Mouse (Mus musculus): ENCODE measurements around the gene Gm3336. TPM values are rescaled to one million over a fixed set of nuclear protein-coding genes. Genes with fewer than 3 reads are reported as not detected.

Gene Gm3336
- polyA plus RNA-seq, 1 experiment = not detected

DNA sequence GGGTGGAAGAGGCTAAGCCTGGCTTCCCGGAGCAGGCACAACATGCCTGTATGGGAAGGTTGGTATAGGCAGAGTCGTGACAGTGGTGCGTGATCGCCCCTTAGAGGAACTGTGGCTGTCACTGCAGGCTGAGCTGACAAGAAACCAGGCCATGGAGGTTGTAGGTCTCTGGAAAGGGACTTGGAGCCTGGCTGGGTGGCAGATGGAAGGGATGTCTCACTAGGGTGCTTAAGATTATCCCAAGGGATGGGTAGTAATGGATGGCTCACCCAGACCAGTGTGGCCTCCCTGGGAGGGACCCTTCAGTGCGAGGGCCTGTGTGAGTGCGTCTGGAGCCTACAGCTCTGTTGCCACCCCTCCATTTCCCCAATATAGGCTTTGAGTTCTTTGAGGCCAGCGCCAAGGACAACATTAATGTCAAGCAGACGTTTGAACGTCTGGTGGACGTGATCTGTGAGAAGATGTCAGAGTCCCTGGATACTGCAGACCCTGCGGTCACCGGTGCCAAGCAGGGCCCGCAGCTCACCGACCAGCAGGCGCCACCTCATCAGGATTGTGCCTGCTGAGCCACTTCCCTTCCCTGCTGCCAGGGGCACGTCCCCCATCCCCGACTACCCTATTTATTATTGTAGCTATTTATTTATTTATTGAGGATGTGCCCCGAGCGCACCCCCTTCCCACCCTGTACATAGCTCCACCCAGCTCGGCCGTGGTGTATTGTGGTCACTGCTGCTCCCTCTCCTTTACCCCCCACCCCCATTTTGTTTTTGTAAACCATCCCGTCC is 39.4 kb downstream of the Gm3336 start:
- Histone ChIP-seq H3K79me2 (ENCODE audit: control insufficient read depth, insufficient read depth) (peaks cover 15% of the 10 kb centered on the region), H3ac (ENCODE audit: control insufficient read depth, insufficient read length, low read depth) (no peak overlapping the region), H3K27me3 (ENCODE audit: control insufficient read depth, insufficient read depth, insufficient read length) (no peaks in the 10 kb centered on the region), H3K4me3 (ENCODE audit: insufficient read depth, poor library complexity, severe bottlenecking) (no peak overlapping the region), H3K36me3 (ENCODE audit: control insufficient read depth, insufficient read depth) (peaks cover 12% of the 10 kb centered on the region), H3K79me3 (ENCODE audit: low read depth) (peaks cover 3% of the 10 kb centered on the region)
- TF ChIP-seq FOSL1 (IDR thresholded peaks at IDR 0.05; ENCODE audit: insufficient read depth, low read length, poor library complexity, severe bottlenecking) = no peak
- TF ChIP-seq CTCF (IDR thresholded peaks at IDR 0.05; ENCODE audit: control insufficient read depth, insufficient read depth, insufficient read length) = peak; percentile 43

DNA sequence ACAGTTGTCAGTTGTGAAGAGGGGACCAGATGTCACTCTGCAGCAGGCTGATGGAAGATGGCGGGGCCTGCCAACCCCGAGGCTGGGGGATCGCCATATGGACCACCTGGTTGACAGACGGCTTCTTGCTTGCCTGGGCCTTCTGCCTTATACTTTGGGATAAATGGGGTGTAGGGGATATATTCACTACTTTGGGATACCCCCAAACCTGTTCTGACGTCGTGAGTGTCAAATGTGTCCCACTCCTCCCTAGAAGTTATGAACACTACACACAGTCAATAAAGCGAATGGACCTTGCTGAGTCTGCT is 39.9 kb downstream of the Gm3336 start:
- no peak overlapping the region for H3K4me3 ChIP-seq (ENCODE audit: insufficient read depth, poor library complexity, severe bottlenecking)

DNA sequence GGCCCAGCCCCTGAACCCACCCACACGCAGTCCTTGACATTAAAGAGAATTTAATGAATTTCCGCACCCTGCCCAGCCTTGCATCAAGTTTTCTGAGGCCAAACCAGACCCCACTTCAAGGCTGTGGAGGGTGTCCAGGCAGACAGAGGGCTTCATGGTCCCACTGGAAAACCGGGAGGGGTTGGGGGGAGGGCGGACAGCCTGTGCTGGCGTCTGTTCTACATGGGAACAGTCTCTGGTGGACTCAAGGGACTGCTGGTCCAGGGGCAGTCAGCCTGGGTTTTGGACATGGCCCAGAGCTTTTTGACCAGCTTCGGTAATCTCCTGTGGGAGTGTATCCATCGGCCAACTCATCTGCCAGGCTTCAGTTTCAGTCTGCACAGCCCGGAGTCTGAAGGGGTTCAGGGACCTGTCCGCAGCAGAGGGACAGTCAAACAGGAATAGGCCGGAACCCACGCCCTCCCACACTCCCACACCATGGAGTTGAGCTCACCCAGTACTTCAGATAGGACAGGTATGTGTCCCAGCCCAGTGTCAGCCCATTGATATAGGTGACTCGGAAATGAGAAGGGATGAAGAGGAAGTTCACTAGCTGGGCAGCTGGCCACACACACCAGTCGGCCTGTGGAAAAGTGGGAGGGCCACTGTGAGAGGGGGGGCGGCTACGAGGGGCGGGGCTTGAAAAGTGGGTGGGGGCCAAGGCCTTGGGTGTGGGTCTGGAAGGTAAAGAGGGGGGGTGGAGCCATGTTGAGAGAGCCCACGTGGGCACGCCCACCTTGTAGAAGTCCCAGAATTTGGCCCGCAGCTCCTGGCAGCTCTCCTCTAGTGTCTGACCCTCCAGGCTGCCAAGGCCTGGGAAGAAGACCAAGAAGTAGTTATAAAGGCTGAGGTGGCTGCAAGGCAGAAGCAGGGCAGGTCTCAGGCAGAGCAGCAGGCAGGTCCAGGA is 40.5 kb downstream of the Gm3336 start:
- no peak for TF ChIP-seq MAX (IDR thresholded peaks at IDR 0.05)
- TF ChIP-seq CTCF (IDR thresholded peaks at IDR 0.05; ENCODE audit: control insufficient read depth, insufficient read depth, insufficient read length) = no peak
- no peak for TF ChIP-seq FOSL1 (IDR thresholded peaks at IDR 0.05; ENCODE audit: insufficient read depth, low read length, poor library complexity, severe bottlenecking)
- TF ChIP-seq USF1 (IDR thresholded peaks at IDR 0.05; ENCODE audit: low read depth) = no peak
- Histone ChIP-seq H3ac (ENCODE audit: control insufficient read depth, insufficient read length, low read depth) (no peak overlapping the region), H3K79me2 (ENCODE audit: control insufficient read depth, insufficient read depth) (peaks cover 15% of the 10 kb centered on the region), H3K36me3 (ENCODE audit: control insufficient read depth, insufficient read depth) (peaks cover 18% of the 10 kb centered on the region), H3K4me3 (ENCODE audit: insufficient read depth, poor library complexity, severe bottlenecking) (no peak overlapping the region), H3K27me3 (ENCODE audit: control insufficient read depth, insufficient read depth, insufficient read length) (no peaks in the 10 kb centered on the region), H3K79me3 (ENCODE audit: low read depth) (peaks cover 3% of the 10 kb centered on the region)

More for the DNA sequence above, 39.9 kb downstream of the Gm3336 start:
- H3K36me3 ChIP-seq (ENCODE audit: control insufficient read depth, insufficient read depth) = peaks cover 17% of the 10 kb centered on the region
- no peak overlapping the region for H3ac ChIP-seq (ENCODE audit: control insufficient read depth, insufficient read length, low read depth)
- no peak for TF ChIP-seq USF1 (IDR thresholded peaks at IDR 0.05; ENCODE audit: low read depth)
- no peak for TF ChIP-seq CTCF (IDR thresholded peaks at IDR 0.05; ENCODE audit: control insufficient read depth, insufficient read depth, insufficient read length)
- no peak for TF ChIP-seq MAX (IDR thresholded peaks at IDR 0.05)
- no peak for TF ChIP-seq MYOG (IDR thresholded peaks at IDR 0.05; ENCODE audit: control insufficient read depth, extremely low read depth, insufficient read length)
- no peak for TF ChIP-seq CEBPB (IDR thresholded peaks at IDR 0.05; ENCODE audit: low read depth)
- TF ChIP-seq MYOD1 (IDR thresholded peaks at IDR 0.05; ENCODE audit: control insufficient read depth, insufficient read length, low read depth) = no peak
- no peak for TF ChIP-seq FOSL1 (IDR thresholded peaks at IDR 0.05; ENCODE audit: insufficient read depth, low read length, poor library complexity, severe bottlenecking)
- H3K79me2 ChIP-seq (ENCODE audit: control insufficient read depth, insufficient read depth) = peaks cover 15% of the 10 kb centered on the region
- no peaks in the 10 kb centered on the region for H3K27me3 ChIP-seq (ENCODE audit: control insufficient read depth, insufficient read depth, insufficient read length)
- H3K79me3 ChIP-seq (ENCODE audit: low read depth) = peaks cover 3% of the 10 kb centered on the region

GRCm38 (mm10) chr8:70760350-70760749 is 42.0 kb downstream of the Gm3336 start:
- Histone ChIP-seq H3K4me3 (ENCODE audit: insufficient read depth, poor library complexity, severe bottlenecking) (peak overlapping the region; percentile 60), H3K36me3 (ENCODE audit: control insufficient read depth, insufficient read depth) (peaks cover 28% of the 10 kb centered on the region), H3ac (ENCODE audit: control insufficient read depth, insufficient read length, low read depth) (peak overlapping the region; percentile 80), H3K79me3 (ENCODE audit: low read depth) (peaks cover 4% of the 10 kb centered on the region), H3K27me3 (ENCODE audit: control insufficient read depth, insufficient read depth, insufficient read length) (no peaks in the 10 kb centered on the region), H3K79me2 (ENCODE audit: control insufficient read depth, insufficient read depth) (peaks cover 24% of the 10 kb centered on the region)
- no peak for TF ChIP-seq CEBPB (IDR thresholded peaks at IDR 0.05; ENCODE audit: low read depth)
- no peak for TF ChIP-seq MAX (IDR thresholded peaks at IDR 0.05)
- no peak for TF ChIP-seq FOSL1 (IDR thresholded peaks at IDR 0.05; ENCODE audit: insufficient read depth, low read length, poor library complexity, severe bottlenecking)

- Histone ChIP-seq H3K79me2 (ENCODE audit: control insufficient read depth, insufficient read depth) (peaks cover 25% of the 10 kb centered on the region), H3K4me3 (ENCODE audit: insufficient read depth, poor library complexity, severe bottlenecking) (peak within 1 kb of the TSS; percentile 60), H3ac (ENCODE audit: control insufficient read depth, insufficient read length, low read depth) (peak within 1 kb of the TSS; percentile 80), H3K36me3 (ENCODE audit: control insufficient read depth, insufficient read depth) (peaks cover 28% of the 10 kb centered on the region), H3K27me3 (ENCODE audit: control insufficient read depth, insufficient read depth, insufficient read length) (no peaks in the 10 kb centered on the region), H3K79me3 (ENCODE audit: low read depth) (peaks cover 5% of the 10 kb centered on the region)
- TF ChIP-seq CTCF (IDR thresholded peaks at IDR 0.05; ENCODE audit: control insufficient read depth, insufficient read depth, insufficient read length) = no peak
- TF ChIP-seq USF1 (IDR thresholded peaks at IDR 0.05; ENCODE audit: low read depth) = peak; percentile 47
- TF ChIP-seq MAX (IDR thresholded peaks at IDR 0.05) = peak; percentile 69
Observed at GRCm38 (mm10) chr8:70760775-70761406, 42.5 kb downstream of the Gm3336 start, which contains the start of gene Mpv17l2. Gene Mpv17l2, minus strand, starts transcription at chr8:70760946.

All from C2C12 (cell line).